Mouse (Mus musculus) kidney, adult 2 months (tissue): ENCODE measurements around the gene Szrd1.

Source experiments
- CTCF ChIP-seq: fragments of 200-500 bp; conservative IDR thresholded peaks from 2 replicates; pipeline ENCODE4 v1.5.1; 2011; ENCODE audit warnings: low read depth, mild to moderate bottlenecking, control low read depth, low read length, moderate library complexity, mixed read lengths; ENCODE audit not compliant: insufficient read depth, insufficient read length
- POLR2A ChIP-seq: fragments of 200-500 bp; IDR thresholded peaks from one replicate; pipeline ENCODE4 v1.6.1; 2011; ENCODE audit warnings: low read depth, low read length, control low read depth

DNA sequence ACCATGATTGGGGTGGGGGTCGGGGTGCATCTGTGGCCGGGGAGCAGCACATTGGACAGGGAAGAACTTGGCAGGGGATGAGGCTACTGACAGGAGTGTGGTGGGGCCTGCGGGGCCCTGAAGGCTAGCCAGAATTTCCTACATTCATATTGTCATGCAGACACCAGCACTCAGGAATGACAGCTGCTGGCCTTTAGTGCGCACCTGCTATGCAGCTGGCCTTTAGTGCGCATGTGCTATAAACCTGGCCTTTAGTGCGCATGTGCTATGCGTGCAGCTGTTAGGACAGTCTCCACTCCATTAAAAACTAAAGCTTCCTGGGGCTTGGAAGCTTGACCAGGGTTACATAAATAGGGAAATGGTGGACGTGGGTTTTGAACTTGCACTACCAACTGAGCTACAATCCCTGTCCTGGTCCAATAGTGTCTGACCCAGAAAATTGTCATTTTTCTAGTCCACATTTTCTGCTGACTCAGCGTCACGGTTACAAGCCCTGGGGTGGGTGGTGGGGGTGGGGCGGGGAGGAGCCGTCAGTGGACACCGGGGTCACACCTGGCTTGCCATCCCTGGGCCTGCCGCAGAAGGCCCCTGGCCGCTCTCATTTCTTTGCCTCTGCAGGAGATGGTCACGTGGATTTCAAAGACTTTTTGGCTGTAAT lies 32.9 kb downstream of the Szrd1 start:
- TF ChIP-seq CTCF (no peak), POLR2A (no peak)
